Comparison of ENCODE assay signal across 16 mouse cellular contexts in the genomic region with DNA sequence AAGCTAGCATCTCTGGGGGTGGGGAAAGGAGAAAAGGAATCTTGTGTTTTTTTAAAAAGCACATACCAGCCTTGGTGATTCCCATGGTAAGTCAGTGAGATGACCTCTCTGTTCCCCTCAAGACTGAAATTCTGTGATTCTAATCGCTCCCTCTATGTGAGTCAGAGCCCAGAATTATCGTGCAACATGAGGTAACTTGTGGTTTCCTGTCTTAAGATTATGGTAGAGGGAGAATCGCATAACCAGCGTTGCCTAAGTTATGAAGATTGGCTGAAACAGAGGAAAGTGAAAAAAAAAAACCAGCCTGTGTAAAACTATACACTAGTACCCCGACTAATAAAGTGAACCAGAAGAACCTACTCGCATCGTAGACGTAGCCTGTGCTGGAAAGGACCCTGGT. TPM values are rescaled to one million over a fixed set of nuclear protein-coding genes. Genes with fewer than 3 reads are reported as not detected.
DNase-seq lines count a peak whose midpoint lies in the region; ATAC-seq lines count a peak whose summit lies in the region.
"Had no signal": no experiment of that assay in that cellular context is flagged by ENCODE, and none has a peak within 500 bp of the region (broad histone marks: within the 10 kb centered on the region; RNA-seq: fewer than 3 reads in every experiment).

No protein-coding gene starts in this region.

- ATAC-seq in megakaryocyte-erythroid progenitor cell, adult 5-6 weeks (replicated peaks; ENCODE audit: low FRiP score, low TSS enrichment, poor library complexity, severe bottlenecking), result peak; percentile 26; the same call in 1 of the 2 replicates
- ATAC-seq: forebrain, postnatal 0 days; intestine, embryonic 15.5 days had no signal

- intact Hi-C loops in heart, postnatal 36 days (cut with DNase I), result no loop called here

- DNase-seq in CD4-positive, CD25-positive, alpha-beta regulatory T cell, adult 2 months (ENCODE audit: low read depth, low spot score), result peak; percentile 56
- DNase-seq in Muller cell, postnatal 12 days (ENCODE audit: inconsistent ontology term), result peak; percentile 20
- DNase-seq in fibroblast of lung, adult 2 months (ENCODE audit: low read depth), result peak; percentile 75
- no peak for DNase-seq in heart, postnatal 36 days
- no peak for DNase-seq in cerebellum, adult 8-10 months
- DNase-seq in cerebellum, adult 9-10 months, result no peak
- DNase-seq: adrenal gland, postnatal 25 days; cerebellum, postnatal 25 days; forebrain, postnatal 0 days; heart, adult 18-20 months; lung, adult 2 months; right cerebral cortex, postnatal 4 days; thymus, postnatal 25 days had no signal

RNA-seq across cellular contexts. Expression of gene Il2, which starts 47.5 kb away (rescaled TPM):
- not detected in 2 replicates for total RNA-seq in megakaryocyte-erythroid progenitor cell, adult 5-6 weeks (2014; fragmentation: Nextera tagmentation)
- total RNA-seq in megakaryocyte-erythroid progenitor cell, adult 5-6 weeks (2017), result not detected in 2 replicates
- total RNA-seq in heart, postnatal 36 days (2021), result not detected
- total RNA-seq: adrenal gland, postnatal 25 days; forebrain, postnatal 0 days; gastrocnemius, adult 18-20 months; heart, adult 18-20 months had no signal

RNA-seq across cellular contexts. Expression of gene Il21, which starts 59.2 kb away (rescaled TPM):
- not detected in 2 replicates for total RNA-seq in megakaryocyte-erythroid progenitor cell, adult 5-6 weeks (2014; fragmentation: Nextera tagmentation)
- total RNA-seq in megakaryocyte-erythroid progenitor cell, adult 5-6 weeks (2017), result not detected in 2 replicates
- total RNA-seq in heart, postnatal 36 days (2021), result not detected
- total RNA-seq: adrenal gland, postnatal 25 days; gastrocnemius, adult 18-20 months; heart, adult 18-20 months had no signal

Comparison
In these comparisons a context has a peak if more than half of its experiments do, and no peak if none do; other contexts are left out.
1. DNase-seq: peak in CD4-positive, CD25-positive, alpha-beta regulatory T cell, adult 2 months (single experiment), Muller cell, postnatal 12 days (single experiment) and fibroblast of lung, adult 2 months (single experiment); none in heart, postnatal 36 days (0 of 2), cerebellum, adult 8-10 months (single experiment) and cerebellum, adult 9-10 months (single experiment).